ENCODE assay signal across 13 mouse cellular contexts in the genomic region with DNA sequence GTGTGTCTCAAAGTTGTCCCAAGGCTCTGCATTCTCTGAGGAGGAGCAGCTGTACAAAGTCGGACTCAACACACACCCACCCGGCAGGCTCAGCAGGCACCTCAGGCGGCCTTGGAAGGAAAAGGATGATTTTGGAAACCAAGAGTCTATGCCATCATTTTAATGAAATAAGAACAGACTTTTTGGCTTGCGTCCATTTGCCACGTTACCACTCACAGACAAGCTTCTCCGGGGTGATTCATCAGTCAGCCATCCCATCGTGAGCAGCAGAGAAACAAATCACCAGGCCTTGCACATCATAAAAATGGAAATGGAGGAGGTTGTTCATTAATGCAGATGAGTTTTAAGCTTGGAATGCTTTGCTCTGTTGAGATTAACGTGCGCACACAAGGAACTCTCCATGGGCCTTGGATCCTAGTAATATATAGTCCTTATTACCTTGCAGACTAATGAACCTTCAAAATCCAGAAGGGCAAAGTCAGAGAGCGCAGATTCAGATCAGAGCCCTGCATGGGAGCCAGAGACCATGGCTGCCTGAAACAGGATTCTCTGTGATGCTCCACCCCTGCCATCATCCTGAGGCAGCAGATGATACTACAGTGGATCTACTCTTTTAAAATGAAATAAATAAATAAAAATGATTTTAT.
DNase-seq lines count a peak whose midpoint lies in the region; ATAC-seq and TF ChIP-seq lines count a peak whose summit lies in the region.
"Had no signal": no experiment of that assay in that cellular context is flagged by ENCODE, and none has a peak within 500 bp of the region (broad histone marks: within the 10 kb centered on the region; RNA-seq: fewer than 3 reads in every experiment).

No protein-coding gene starts in this region.

- no peaks in the 10 kb centered on the region for H3K4me1 ChIP-seq in cerebellum, adult 2 months (ENCODE audit: control insufficient read depth, insufficient read depth, low read length)
- H3K4me1 ChIP-seq: heart, embryonic 13.5 days; liver, embryonic 15.5 days had no signal

- no peak overlapping the region for H3K4me3 ChIP-seq in cerebellum, adult 2 months (replicated peaks; ENCODE audit: insufficient read depth, low read depth, low read length)
- H3K4me3 ChIP-seq: heart, embryonic 13.5 days; liver, embryonic 15.5 days had no signal

- TF ChIP-seq POLR2A in cerebellum, adult 2 months (IDR thresholded peaks at IDR 0.05; ENCODE audit: borderline replicate concordance, insufficient read depth, low read length), result no peak

- TF ChIP-seq CTCF in cerebellum, adult 2 months (IDR thresholded peaks at IDR 0.05; ENCODE audit: borderline replicate concordance, insufficient read depth, low read depth, low read length), result no peak

- no peak for ATAC-seq in monocyte, adult 5-6 weeks (replicated peaks; ENCODE audit: insufficient number of reproducible peaks, low FRiP score, low TSS enrichment, poor library complexity, severe bottlenecking)
- ATAC-seq in erythroblast, adult 5-6 weeks (replicated peaks; ENCODE audit: low FRiP score, poor library complexity, severe bottlenecking), result no peak
- ATAC-seq: midbrain, embryonic 16.5 days had no signal

- WGBS in cerebellum, adult 2 months, result 18% methylated on average over 10 of the region's 10 CpGs

- H3K27ac ChIP-seq in cerebellum, adult 2 months (ENCODE audit: insufficient read depth, low read length), result no peak overlapping the region
- H3K27ac ChIP-seq: heart, embryonic 13.5 days; liver, embryonic 15.5 days had no signal

- peak; percentile 43 to 61 for DNase-seq in cerebellum, postnatal 10 days
- no peak for DNase-seq in cerebellum, adult 2 months
- DNase-seq in urinary bladder, postnatal 14 days (ENCODE audit: low spot score), result peak; percentile 23
- DNase-seq in urinary bladder, postnatal 36 days (ENCODE audit: low spot score in 2 of 2), result no peak
- DNase-seq in left cerebral cortex, adult 18-20 months (ENCODE audit: low spot score in 2 of 2), result peak; percentile 77
- DNase-seq in testis, postnatal 10 days (ENCODE audit: low spot score), result no peak
- DNase-seq: cerebellum, adult 18-20 months; kidney, adult 9 months had no signal

- no peaks in the 10 kb centered on the region for H3K27me3 ChIP-seq in cerebellum, adult 2 months (ENCODE audit: control insufficient read depth, insufficient read depth, low read length)
- H3K27me3 ChIP-seq: heart, embryonic 13.5 days; liver, embryonic 15.5 days had no signal

Comparison
In these comparisons a context has a peak if more than half of its experiments do, and no peak if none do; other contexts are left out.
1. DNase-seq: peak in cerebellum, postnatal 10 days (2 of 2), urinary bladder, postnatal 14 days (single experiment) and left cerebral cortex, adult 18-20 months (2 of 2); none in cerebellum, adult 2 months (0 of 2), urinary bladder, postnatal 36 days (0 of 2) and testis, postnatal 10 days (single experiment).